Mouse (Mus musculus) forebrain, embryonic 12.5 days (tissue): ENCODE data around the gene Tfec. TPM values are rescaled to one million over a fixed set of nuclear protein-coding genes. Genes with fewer than 3 reads are reported as not detected.

Experiments used
- ATAC-seq: fragments of 200-750 bp; cut with Nextera tagmentation; 2 replicates; pipeline ENCODE4 v1.8.0; 2017; ENCODE audit warnings: moderate TSS enrichment; ENCODE audit not compliant: low FRiP score
- H3K27ac ChIP-seq: fragments of 300-500 bp; sonication (generic); 2 replicates; pipeline ENCODE4 v1.5.1; 2016; ENCODE audit warnings: mild to moderate bottlenecking
- H3K27me3 ChIP-seq: fragments of 300-500 bp; sonication (generic); 2 replicates; pipeline ENCODE4 v1.6.1; 2016; ENCODE audit warnings: mild to moderate bottlenecking
- H3K36me3 ChIP-seq: fragments of 300-500 bp; sonication (generic); replicated peaks from 2 replicates; pipeline ENCODE4 v1.6.1; 2016; ENCODE audit warnings: mild to moderate bottlenecking
- H3K4me1 ChIP-seq: fragments of 300-500 bp; sonication (generic); 2 replicates; pipeline ENCODE4 v1.6.1; 2016
- H3K4me2 ChIP-seq: fragments of 300-500 bp; sonication (generic); 2 replicates; pipeline ENCODE4 v1.6.1; 2016; ENCODE audit warnings: mild to moderate bottlenecking, moderate library complexity
- H3K4me3 ChIP-seq: fragments of 300-500 bp; sonication (generic); replicated peaks from 2 replicates; pipeline ENCODE4 v1.5.1; 2016; ENCODE audit warnings: mild to moderate bottlenecking
- H3K9ac ChIP-seq: fragments of 300-500 bp; sonication (generic); 2 replicates; pipeline ENCODE4 v1.6.1; 2016; ENCODE audit warnings: mild to moderate bottlenecking
- H3K9me3 ChIP-seq: fragments of 300-500 bp; sonication (generic); 2 replicates; pipeline ENCODE4 v1.6.1; 2016
- WGBS: fragments of 180-500 bp; shearing (Covaris S2); methylation state at CpG from one replicate; pipeline ENCODE4 v1.1.7; 2016; 5-methylcytosine and 5-hydroxymethylcytosine counted together
- polyA plus RNA-seq: library from polyadenylated mRNA; unstranded; fragments of >200 nt; fragmentation: Nextera tagmentation; extraction: Ambion mirVana; gene quantifications from 2 replicates; pipeline ENCODE4 v1.2.1, GENCODE M21; 2016

Gene Tfec
- polyA plus RNA-seq, 1 experiment from 2014 or later = 0.49 TPM

- H3K4me2 ChIP-seq = no peak overlapping the region
- H3K27me3 ChIP-seq = no peaks in the 10 kb centered on the region
- no peaks in the 10 kb centered on the region for H3K9me3 ChIP-seq
- no peak overlapping the region for H3K9ac ChIP-seq
- 79% methylated on average over 3 of the region's 3 CpGs for WGBS
- no peaks in the 10 kb centered on the region for H3K4me1 ChIP-seq
- no peak overlapping the region for H3K4me3 ChIP-seq
- no peak for ATAC-seq
- no peaks in the 10 kb centered on the region for H3K36me3 ChIP-seq
- H3K27ac ChIP-seq = no peak overlapping the region
Measured at GRCm38 (mm10) chr6:16862050-16862449, 36.2 kb downstream of the Tfec start.

GRCm38 (mm10) chr6:16855879-16856545 lies 42.2 kb downstream of the Tfec start:
- no peak overlapping the region for H3K4me2 ChIP-seq
- no peaks in the 10 kb centered on the region for H3K9me3 ChIP-seq
- no peak for ATAC-seq
- no peak overlapping the region for H3K4me3 ChIP-seq
- no peak overlapping the region for H3K9ac ChIP-seq
- 89% methylated on average over 7 of the region's 7 CpGs for WGBS
- no peaks in the 10 kb centered on the region for H3K27me3 ChIP-seq
- H3K4me1 ChIP-seq = no peaks in the 10 kb centered on the region
- H3K36me3 ChIP-seq = no peaks in the 10 kb centered on the region
- no peak overlapping the region for H3K27ac ChIP-seq

GRCm38 (mm10) chr6:16854977-16855376 lies 43.3 kb downstream of the Tfec start:
- Histone ChIP-seq H3K9ac (no peak overlapping the region), H3K4me2 (no peak overlapping the region), H3K4me3 (no peak overlapping the region), H3K36me3 (no peaks in the 10 kb centered on the region), H3K4me1 (no peaks in the 10 kb centered on the region), H3K27me3 (no peaks in the 10 kb centered on the region), H3K9me3 (no peaks in the 10 kb centered on the region), H3K27ac (no peak overlapping the region)
- no peak for ATAC-seq
- 82% methylated on average over 9 of the region's 9 CpGs for WGBS

GRCm38 (mm10) chr6:16846521-16846920 lies 51.7 kb downstream of the Tfec start:
- 75% methylated on average over 7 of the region's 7 CpGs for WGBS
- H3K27ac ChIP-seq = no peak overlapping the region
- no peak for ATAC-seq

GRCm38 (mm10) chr6:16835631-16836030 lies 62.6 kb downstream of the Tfec start:
- Histone ChIP-seq H3K4me2 (no peak overlapping the region), H3K4me3 (no peak overlapping the region), H3K36me3 (no peaks in the 10 kb centered on the region), H3K4me1 (peaks cover 3% of the 10 kb centered on the region; the same call in 1 of the 2 replicates), H3K27me3 (no peaks in the 10 kb centered on the region), H3K9me3 (no peaks in the 10 kb centered on the region), H3K9ac (no peak overlapping the region), H3K27ac (no peak overlapping the region)
- 82% methylated on average over 1 of the region's 1 CpGs for WGBS
- no peak for ATAC-seq

More at GRCm38 (mm10) chr6:16846521-16846920, 51.7 kb downstream of the Tfec start:
- Histone ChIP-seq H3K4me2 (no peak overlapping the region), H3K4me1 (no peaks in the 10 kb centered on the region), H3K36me3 (no peaks in the 10 kb centered on the region), H3K27me3 (no peaks in the 10 kb centered on the region), H3K4me3 (no peak overlapping the region), H3K9me3 (no peaks in the 10 kb centered on the region), H3K9ac (no peak overlapping the region)

- Histone ChIP-seq H3K27ac (no peak overlapping the region), H3K4me3 (no peak overlapping the region), H3K4me1 (no peaks in the 10 kb centered on the region), H3K9ac (no peak overlapping the region), H3K4me2 (no peak overlapping the region), H3K9me3 (no peaks in the 10 kb centered on the region), H3K36me3 (no peaks in the 10 kb centered on the region), H3K27me3 (no peaks in the 10 kb centered on the region)
- ATAC-seq = no peak
Measured at GRCm38 (mm10) chr6:16828304-16828703, 69.9 kb downstream of the Tfec start.

- no peak overlapping the region for H3K4me2 ChIP-seq
- H3K4me3 ChIP-seq = no peak overlapping the region
- no peaks in the 10 kb centered on the region for H3K27me3 ChIP-seq
- no peaks in the 10 kb centered on the region for H3K9me3 ChIP-seq
- WGBS = 77% methylated on average over 1 of the region's 1 CpGs
- H3K4me1 ChIP-seq = no peaks in the 10 kb centered on the region
- H3K27ac ChIP-seq = no peak overlapping the region
- H3K9ac ChIP-seq = no peak overlapping the region
- ATAC-seq = no peak
- H3K36me3 ChIP-seq = no peaks in the 10 kb centered on the region
Measured at GRCm38 (mm10) chr6:16821985-16822384, 76.3 kb downstream of the Tfec start.

- Histone ChIP-seq H3K9me3 (no peaks in the 10 kb centered on the region), H3K27me3 (no peaks in the 10 kb centered on the region), H3K4me2 (no peak overlapping the region), H3K27ac (no peak overlapping the region), H3K36me3 (no peaks in the 10 kb centered on the region), H3K4me3 (no peak overlapping the region), H3K9ac (no peak overlapping the region), H3K4me1 (no peaks in the 10 kb centered on the region)
- ATAC-seq = no peak
- 88% methylated on average over 1 of the region's 1 CpGs for WGBS
Measured at GRCm38 (mm10) chr6:16806302-16806701, 91.9 kb downstream of the Tfec start.

- ATAC-seq = peak; percentile 70
- WGBS = 13% methylated on average over 10 of the region's 10 CpGs
- H3K9me3 ChIP-seq = no peaks in the 10 kb centered on the region
Measured at GRCm38 (mm10) chr6:16797669-16798068, 100.6 kb downstream of the Tfec start.

GRCm38 (mm10) chr6:16796914-16797313 lies 101.3 kb downstream of the Tfec start:
- no peaks in the 10 kb centered on the region for H3K36me3 ChIP-seq
- H3K4me1 ChIP-seq = peaks cover 11% of the 10 kb centered on the region
- no peak for ATAC-seq
- H3K4me3 ChIP-seq = no peak overlapping the region
- no peak overlapping the region for H3K4me2 ChIP-seq
- H3K9me3 ChIP-seq = no peaks in the 10 kb centered on the region
- H3K27ac ChIP-seq = no peak overlapping the region; the same call in 1 of the 2 replicates
- H3K9ac ChIP-seq = no peak overlapping the region
- 50% methylated on average over 9 of the region's 9 CpGs for WGBS
- H3K27me3 ChIP-seq = no peaks in the 10 kb centered on the region

More at GRCm38 (mm10) chr6:16797669-16798068, 100.6 kb downstream of the Tfec start:
- H3K9ac ChIP-seq = no peak overlapping the region
- peaks cover 11% of the 10 kb centered on the region for H3K4me1 ChIP-seq
- H3K4me2 ChIP-seq = no peak overlapping the region
- no peaks in the 10 kb centered on the region for H3K36me3 ChIP-seq
- no peaks in the 10 kb centered on the region for H3K27me3 ChIP-seq
- H3K4me3 ChIP-seq = no peak overlapping the region
- no peak overlapping the region for H3K27ac ChIP-seq

GRCm38 (mm10) chr6:16794036-16794435 lies 104.2 kb downstream of the Tfec start:
- H3K36me3 ChIP-seq = no peaks in the 10 kb centered on the region
- 82% methylated on average over 7 of the region's 7 CpGs for WGBS
- no peak overlapping the region for H3K27ac ChIP-seq
- no peak for ATAC-seq
- peaks cover 11% of the 10 kb centered on the region for H3K4me1 ChIP-seq
- no peak overlapping the region for H3K4me2 ChIP-seq
- no peak overlapping the region for H3K9ac ChIP-seq
- H3K9me3 ChIP-seq = no peaks in the 10 kb centered on the region
- H3K4me3 ChIP-seq = no peak overlapping the region
- H3K27me3 ChIP-seq = no peaks in the 10 kb centered on the region

- no peaks in the 10 kb centered on the region for H3K36me3 ChIP-seq
- no peak overlapping the region for H3K4me3 ChIP-seq
- no peak for ATAC-seq
- H3K9ac ChIP-seq = no peak overlapping the region
- WGBS = 82% methylated on average over 3 of the region's 3 CpGs
- no peaks in the 10 kb centered on the region for H3K9me3 ChIP-seq
- no peak overlapping the region for H3K4me2 ChIP-seq
- H3K4me1 ChIP-seq = no peaks in the 10 kb centered on the region
- H3K27me3 ChIP-seq = no peaks in the 10 kb centered on the region
- H3K27ac ChIP-seq = no peak overlapping the region
Measured at GRCm38 (mm10) chr6:16785166-16785565, 113.1 kb downstream of the Tfec start.
